Mouse (Mus musculus): Measurements from ENCODE around the gene Olfr822.
"Not testable (repeated sequence)": the region's sequence is repeated elsewhere in the genome, so short reads cannot be mapped to it uniquely, and the experiment has no call there.

Olfr822 gene

DNA sequence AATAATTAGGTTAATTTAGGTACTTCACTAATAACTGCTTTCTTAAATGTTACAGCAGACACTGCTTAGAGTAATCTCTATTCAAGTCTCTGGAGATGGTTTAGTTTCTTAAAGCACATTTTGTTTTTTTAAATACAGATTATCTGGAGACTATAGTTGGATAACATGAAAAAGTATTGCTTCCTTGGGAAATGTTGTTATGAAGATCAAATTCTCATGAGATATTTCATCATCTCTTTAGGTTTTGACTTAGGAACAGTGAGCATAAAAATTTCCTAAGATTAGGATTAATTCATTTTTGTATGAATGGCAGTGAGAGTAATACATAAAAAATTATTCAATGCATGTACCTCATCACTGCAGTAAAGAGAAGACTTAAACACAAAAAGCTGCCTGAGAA, at the start of gene Olfr822:
TSS of gene Olfr822 (plus strand) at position 301 of the 400 bp plus-strand sequence.
- no peak for DNase-seq

DNA sequence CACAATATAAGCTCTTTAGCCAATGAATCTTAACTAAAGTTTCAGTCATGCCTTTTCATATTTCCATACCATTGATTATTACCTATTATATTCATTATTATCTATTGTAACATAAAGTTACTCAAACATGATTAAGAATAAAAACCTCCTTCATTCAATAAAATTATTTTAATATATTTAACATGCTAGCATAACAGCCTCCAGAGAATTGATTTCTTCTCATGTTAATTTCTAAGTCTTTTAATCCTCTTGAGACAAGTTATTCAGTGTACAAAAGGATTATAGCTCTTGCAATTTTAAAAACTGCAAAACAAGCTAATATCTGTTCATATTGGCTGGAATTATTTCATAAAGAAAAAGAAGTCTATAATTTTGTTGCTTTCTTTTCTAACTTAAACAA, 41.0 kb upstream of the Olfr822 start, which contains the start of gene Olfr821:
TSS of gene Olfr821 (plus strand) at position 301 of the 400 bp plus-strand sequence.
- no peak for DNase-seq

DNA sequence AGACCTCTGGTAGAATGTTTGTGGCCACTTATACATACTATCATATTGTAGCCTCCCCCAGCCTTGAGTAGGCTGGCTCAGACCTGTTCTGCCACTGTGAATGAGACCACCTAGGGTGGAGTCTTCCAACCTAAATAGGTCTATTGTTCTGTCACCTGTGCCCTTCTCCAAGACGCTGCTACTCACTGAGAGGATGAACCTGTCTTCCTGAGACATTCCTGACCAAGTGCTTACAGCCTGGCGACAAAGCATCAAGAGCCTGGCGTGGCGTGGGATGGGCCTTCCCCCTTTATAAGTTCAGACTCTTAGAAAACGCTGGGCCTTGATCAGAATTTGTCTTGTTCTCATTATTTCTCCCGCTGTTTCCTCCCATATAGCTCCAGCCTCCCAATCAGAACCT, 33.9 kb upstream of the Olfr822 start:
- no peak for DNase-seq

DNA sequence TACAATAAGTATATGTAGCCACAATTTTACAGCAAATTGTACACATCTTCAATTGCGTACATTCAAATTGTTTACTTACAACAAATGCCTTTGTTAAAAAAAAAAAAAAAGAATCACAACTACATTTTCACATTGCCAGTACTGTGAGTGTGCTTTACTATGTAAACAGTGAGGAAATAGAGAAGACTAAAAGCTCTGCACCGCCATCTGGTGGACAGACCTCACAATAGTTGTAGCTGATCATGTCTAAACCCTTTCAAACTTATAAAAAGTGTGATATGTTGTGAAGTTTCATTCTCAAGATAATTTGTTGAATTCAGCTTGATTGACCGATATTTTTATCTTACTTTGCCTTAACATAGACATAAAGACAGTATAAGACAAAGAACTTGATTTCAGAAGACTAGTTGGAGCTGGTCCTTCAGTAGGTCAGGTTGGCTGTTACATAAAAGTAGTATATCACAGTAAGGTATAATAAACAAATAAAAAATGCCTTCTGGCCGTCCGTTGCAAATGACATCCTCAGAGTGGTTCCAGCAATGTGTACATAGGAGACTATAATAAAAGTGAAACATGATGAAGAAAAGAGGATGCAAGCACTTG, 21.9 kb downstream of the Olfr822 start:
- peak; percentile 37 for DNase-seq

DNA sequence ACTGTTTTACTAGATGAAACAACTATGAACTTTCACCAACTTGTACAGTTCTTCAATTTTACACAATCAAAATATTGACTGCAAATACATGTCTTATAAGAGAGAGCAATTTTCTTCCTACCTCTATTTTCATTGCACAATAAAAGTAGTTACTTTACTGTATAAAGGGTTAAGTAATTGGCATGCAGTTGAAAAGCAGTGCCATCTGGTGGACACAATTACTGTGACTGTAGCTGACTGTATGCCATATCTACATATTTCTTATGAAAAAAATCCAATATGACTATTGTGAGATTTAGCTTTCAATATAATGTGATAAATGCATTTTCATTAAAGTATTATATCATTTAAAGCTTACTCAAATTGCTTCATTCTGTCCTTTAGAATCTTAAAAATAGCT, 25.1 kb downstream of the Olfr822 start:
- no peak for DNase-seq

DNA sequence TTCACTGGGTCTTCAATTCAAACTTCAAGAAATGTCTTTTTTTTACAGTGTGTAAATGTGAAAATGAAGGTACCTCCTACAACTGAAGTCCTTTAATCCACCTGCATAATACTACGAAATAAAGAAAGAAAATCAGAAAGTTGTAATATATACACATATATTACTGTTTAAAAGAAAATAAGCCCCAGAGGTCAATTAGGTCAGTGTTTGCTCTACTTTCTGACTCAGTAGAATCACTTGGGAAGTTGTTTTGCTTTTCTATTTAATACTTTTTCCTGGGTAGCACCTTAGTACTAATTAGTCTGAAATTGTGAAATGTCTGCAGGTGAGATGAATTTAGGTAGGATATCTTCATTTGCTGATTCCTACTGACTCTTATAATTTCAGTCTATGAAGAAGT, 44.3 kb downstream of the Olfr822 start, which contains the start of gene Olfr823:
TSS of gene Olfr823 (minus strand) at position 101 of the 400 bp plus-strand sequence.
- DNase-seq, result not testable (repeated sequence)

DNA sequence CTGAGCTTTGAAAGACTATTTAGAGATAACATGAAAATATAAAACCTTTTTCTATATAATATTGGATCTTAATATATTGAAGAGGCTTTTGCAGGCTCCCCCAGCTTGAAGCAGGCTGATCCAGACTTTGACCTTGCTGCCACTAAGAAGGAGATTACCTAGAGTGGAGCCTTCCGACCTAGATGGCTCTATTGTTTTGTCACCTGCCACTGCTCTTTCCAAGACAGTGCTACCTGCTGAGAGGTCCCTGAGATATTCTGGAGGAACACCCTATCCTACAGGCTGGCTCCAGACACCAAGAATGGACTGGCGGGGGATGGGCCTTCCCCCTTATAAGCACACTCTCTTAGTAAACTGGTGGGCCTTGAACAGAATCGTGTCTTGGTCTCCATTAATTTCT, 45.0 kb downstream of the Olfr822 start:
- DNase-seq, result not testable (repeated sequence)
